Mouse (Mus musculus) kidney, postnatal 0 days (tissue): ENCODE results near the gene Rpgrip1. TPM values are rescaled to one million over a fixed set of nuclear protein-coding genes. Genes with fewer than 3 reads are reported as not detected.
A peak's percentile ranks its signal among the peaks of the same experiment; 100 is the strongest.

Experiments used
- ATAC-seq: fragments of 200-750 bp; cut with Nextera tagmentation; replicated peaks from 2 replicates; pipeline ENCODE4 v1.8.0; 2017; ENCODE audit warnings: low read depth, moderate number of reproducible peaks, moderate TSS enrichment, moderate library complexity; ENCODE audit not compliant: low FRiP score
- DNase-seq: peaks from one replicate; pipeline ENCODE4 v3.0.0-alpha.2; 2016; ENCODE audit warnings: low spot score
- H3K27ac ChIP-seq: fragments of 300-500 bp; sonication (generic); 2 replicates; pipeline ENCODE4 v1.5.1; 2014; ENCODE audit warnings: mild to moderate bottlenecking
- H3K27me3 ChIP-seq: fragments of 300-500 bp; sonication (generic); 2 replicates; pipeline ENCODE4 v1.6.1; 2014; ENCODE audit warnings: low read length, mixed read lengths; ENCODE audit not compliant: insufficient read depth
- H3K36me3 ChIP-seq: fragments of 300-500 bp; sonication (generic); 2 replicates; pipeline ENCODE4 v1.6.1; 2014; ENCODE audit warnings: low read length, mixed read lengths; ENCODE audit not compliant: insufficient read depth
- H3K4me1 ChIP-seq: fragments of 300-500 bp; sonication (generic); replicated peaks from 2 replicates; pipeline ENCODE4 v1.6.1; 2014; ENCODE audit warnings: antibody characterized with exemption, low read length, mixed read lengths; ENCODE audit not compliant: insufficient read depth
- H3K4me2 ChIP-seq: fragments of 300-500 bp; sonication (generic); 2 replicates; pipeline ENCODE4 v1.6.1; 2014; ENCODE audit warnings: mild to moderate bottlenecking, low read length, moderate library complexity, mixed read lengths
- H3K4me3 ChIP-seq: fragments of 300-500 bp; sonication (generic); replicated peaks from 2 replicates; pipeline ENCODE4 v1.5.1; 2014; ENCODE audit warnings: low read depth, low read length
- H3K9ac ChIP-seq: fragments of 300-500 bp; sonication (generic); 2 replicates; pipeline ENCODE4 v1.6.1; 2014; ENCODE audit warnings: low read depth, low read length
- H3K9me3 ChIP-seq: fragments of 300-500 bp; sonication (generic); replicated peaks from 2 replicates; pipeline ENCODE4 v1.6.1; 2016; ENCODE audit warnings: low read length, inconsistent platforms, mixed read lengths
- CTCF ChIP-seq: IDR thresholded peaks from 2 replicates; pipeline ENCODE4 v1.5.1; 2016; ENCODE audit warnings: antibody characterized with exemption, low read depth, mild to moderate bottlenecking, moderate library complexity
- WGBS: fragments of 180-500 bp; shearing (Covaris S2); extraction: QIAGEN DNeasy Blood & Tissue Kit; methylation state at CpG from one replicate; pipeline ENCODE4 v1.1.7; 2014; 5-methylcytosine and 5-hydroxymethylcytosine counted together
- polyA plus RNA-seq: library from polyadenylated mRNA; unstranded; fragments of >200 nt; fragmentation: Nextera tagmentation; extraction: Ambion mirVana; gene quantifications from 2 replicates; pipeline ENCODE4 v1.2.1, GENCODE M21; 2015

Gene Rpgrip1
- polyA plus RNA-seq, 1 experiment from 2014 or later = 51.1 TPM

- no peak for DNase-seq
- Histone ChIP-seq H3K9ac (no peak overlapping the region), H3K9me3 (no peaks in the 10 kb centered on the region), H3K4me2 (peak overlapping the region; percentile 11; the same call in 1 of the 2 replicates), H3K4me1 (peaks cover 20% of the 10 kb centered on the region), H3K27ac (no peak overlapping the region), H3K27me3 (no peaks in the 10 kb centered on the region), H3K4me3 (no peak overlapping the region), H3K36me3 (no peaks in the 10 kb centered on the region)
- no peak for ATAC-seq
- 65% methylated on average over 2 of the region's 2 CpGs for WGBS
- TF ChIP-seq CTCF = no peak
Observed at GRCm38 (mm10) chr14:52099563-52099962, 10.9 kb upstream of the Rpgrip1 start.

- no peaks in the 10 kb centered on the region for H3K9me3 ChIP-seq
- no peak for TF ChIP-seq CTCF
- no peak for ATAC-seq
- no peak for DNase-seq
- no peaks in the 10 kb centered on the region for H3K36me3 ChIP-seq
- 56% methylated on average over 5 of the region's 5 CpGs for WGBS
- no peak overlapping the region for H3K4me3 ChIP-seq
- H3K27me3 ChIP-seq = no peaks in the 10 kb centered on the region
- H3K4me2 ChIP-seq = peak overlapping the region; percentile 67
- no peak overlapping the region for H3K27ac ChIP-seq
- peaks cover 20% of the 10 kb centered on the region for H3K4me1 ChIP-seq
- no peak overlapping the region for H3K9ac ChIP-seq
Observed at GRCm38 (mm10) chr14:52100170-52100960, 10.1 kb upstream of the Rpgrip1 start.

DNA sequence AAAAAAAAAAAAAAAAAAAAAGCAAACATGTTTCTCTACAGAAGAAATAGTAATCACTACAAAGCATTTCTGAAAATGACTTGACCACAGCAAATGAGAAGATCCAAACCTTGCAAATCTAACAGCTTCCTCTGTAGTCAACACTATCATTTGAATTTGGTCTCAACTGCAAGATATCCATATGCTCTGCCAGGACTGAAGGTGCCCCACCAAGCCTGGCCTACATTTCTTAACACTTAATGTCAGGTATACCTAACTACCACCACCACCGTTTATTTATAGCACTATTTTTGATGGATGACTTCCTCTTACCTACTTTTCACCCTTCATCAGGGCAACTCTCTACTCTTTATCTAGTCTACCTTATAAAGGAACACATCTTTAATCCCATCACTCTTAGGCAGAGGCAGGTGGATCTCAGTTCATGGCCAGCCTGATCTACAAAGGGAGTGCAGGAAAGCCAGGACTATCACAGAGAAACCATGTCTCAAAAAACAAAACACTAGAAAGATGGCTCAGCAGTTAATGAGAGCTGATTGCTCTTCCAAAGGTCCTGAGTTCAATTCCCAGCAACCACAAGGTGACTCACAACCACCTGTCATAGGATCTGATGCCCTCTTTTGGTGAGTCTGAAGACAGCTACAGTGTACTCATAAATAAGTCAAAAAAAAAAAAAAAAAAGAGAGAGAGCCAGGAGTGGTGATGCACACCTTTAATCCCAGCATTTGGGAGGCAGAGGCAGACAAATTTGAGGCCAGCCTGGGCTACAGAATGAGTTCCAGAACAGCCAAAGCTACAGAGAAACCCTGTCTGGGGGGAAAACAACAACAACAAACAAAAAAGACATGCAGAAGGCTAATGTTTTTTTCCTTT lies 9.0 kb upstream of the Rpgrip1 start:
- peak overlapping the region; percentile 13; the same call in 1 of the 2 replicates for H3K4me3 ChIP-seq
- H3K9ac ChIP-seq = no peak overlapping the region
- TF ChIP-seq CTCF = no peak
- WGBS = 29% methylated on average over 1 of the region's 1 CpGs
- no peaks in the 10 kb centered on the region for H3K9me3 ChIP-seq
- no peak for DNase-seq
- no peak for ATAC-seq
- peaks cover 26% of the 10 kb centered on the region for H3K4me1 ChIP-seq
- no peaks in the 10 kb centered on the region for H3K36me3 ChIP-seq
- H3K4me2 ChIP-seq = peak overlapping the region; percentile 67
- H3K27me3 ChIP-seq = no peaks in the 10 kb centered on the region
- no peak overlapping the region for H3K27ac ChIP-seq

GRCm38 (mm10) chr14:52103474-52103855 lies 7.0 kb upstream of the Rpgrip1 start:
- no peaks in the 10 kb centered on the region for H3K9me3 ChIP-seq
- H3K27ac ChIP-seq = peak overlapping the region; percentile 99
- peak overlapping the region; percentile 67 for H3K4me2 ChIP-seq
- H3K9ac ChIP-seq = peak overlapping the region; percentile 98
- under 1% methylated on average over 30 of the region's 30 CpGs for WGBS
- DNase-seq (peak; percentile 74), ATAC-seq (peak; percentile 9)
- H3K4me3 ChIP-seq = peak overlapping the region; percentile 87
- peak; percentile 1; the same call in 1 of the 2 replicates for TF ChIP-seq CTCF
- H3K36me3 ChIP-seq = no peaks in the 10 kb centered on the region
- H3K27me3 ChIP-seq = no peaks in the 10 kb centered on the region
- peaks cover 25% of the 10 kb centered on the region for H3K4me1 ChIP-seq

DNA sequence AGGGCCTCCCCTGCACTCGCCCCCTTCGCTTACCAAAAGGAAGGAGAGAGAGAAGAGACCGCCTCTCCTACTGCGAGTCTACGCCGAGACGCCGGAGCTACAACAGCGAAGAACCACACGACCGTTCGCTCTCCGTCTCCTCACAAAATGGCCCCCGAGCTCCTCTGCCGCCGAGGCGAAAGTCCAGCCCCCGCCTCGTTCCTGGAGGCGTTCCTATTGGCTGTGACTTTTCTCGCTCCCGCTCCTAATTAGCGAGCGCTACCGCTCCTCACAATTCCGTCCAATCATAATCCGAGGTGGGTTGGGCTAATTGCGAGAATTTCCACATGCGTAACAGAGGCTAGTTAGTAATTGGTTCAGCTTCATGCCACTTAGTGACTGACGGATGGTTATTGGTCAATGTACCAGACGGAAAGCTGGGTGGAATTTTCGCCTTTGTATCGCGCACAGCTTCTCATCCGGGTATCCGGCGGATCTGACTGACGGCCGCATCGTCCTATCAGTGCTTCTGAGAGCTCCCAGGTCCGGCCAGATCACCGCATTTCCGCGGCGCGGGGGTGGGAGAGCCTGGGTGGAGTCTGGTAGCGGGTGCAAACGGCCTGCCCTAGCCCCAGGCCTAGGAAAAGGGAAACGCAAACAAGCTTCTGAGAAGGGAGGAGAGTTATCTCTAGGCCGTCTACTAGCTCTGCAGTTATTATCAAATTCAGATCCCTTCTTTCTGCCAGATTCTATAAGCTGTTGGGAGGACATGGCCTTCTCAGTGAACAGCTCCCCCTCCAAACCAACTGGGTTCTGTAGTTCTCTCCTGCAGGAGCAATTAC lies 6.4 kb upstream of the Rpgrip1 start, which contains the start of gene Hnrnpc:
Gene Hnrnpc, minus strand, starts transcription at position 173 of the 821 bp plus-strand sequence.
- ATAC-seq = peak; percentile 98
- no peak for TF ChIP-seq CTCF

More for the DNA sequence above, 6.4 kb upstream of the Rpgrip1 start, which contains the start of gene Hnrnpc:
- Histone ChIP-seq H3K27me3 (no peaks in the 10 kb centered on the region), H3K4me3 (peak within 1 kb of the TSS; percentile 87), H3K9me3 (no peaks in the 10 kb centered on the region), H3K4me2 (peak within 1 kb of the TSS; percentile 67), H3K9ac (peak within 1 kb of the TSS; percentile 98), H3K36me3 (no peaks in the 10 kb centered on the region), H3K27ac (peak within 1 kb of the TSS; percentile 99), H3K4me1 (peaks cover 21% of the 10 kb centered on the region)
- peak; percentile 100 for DNase-seq
- under 1% methylated on average over 49 of the region's 50 CpGs for WGBS
